Mouse (Mus musculus): Measurements from ENCODE around the gene Scube1.

Gene Scube1

DNA sequence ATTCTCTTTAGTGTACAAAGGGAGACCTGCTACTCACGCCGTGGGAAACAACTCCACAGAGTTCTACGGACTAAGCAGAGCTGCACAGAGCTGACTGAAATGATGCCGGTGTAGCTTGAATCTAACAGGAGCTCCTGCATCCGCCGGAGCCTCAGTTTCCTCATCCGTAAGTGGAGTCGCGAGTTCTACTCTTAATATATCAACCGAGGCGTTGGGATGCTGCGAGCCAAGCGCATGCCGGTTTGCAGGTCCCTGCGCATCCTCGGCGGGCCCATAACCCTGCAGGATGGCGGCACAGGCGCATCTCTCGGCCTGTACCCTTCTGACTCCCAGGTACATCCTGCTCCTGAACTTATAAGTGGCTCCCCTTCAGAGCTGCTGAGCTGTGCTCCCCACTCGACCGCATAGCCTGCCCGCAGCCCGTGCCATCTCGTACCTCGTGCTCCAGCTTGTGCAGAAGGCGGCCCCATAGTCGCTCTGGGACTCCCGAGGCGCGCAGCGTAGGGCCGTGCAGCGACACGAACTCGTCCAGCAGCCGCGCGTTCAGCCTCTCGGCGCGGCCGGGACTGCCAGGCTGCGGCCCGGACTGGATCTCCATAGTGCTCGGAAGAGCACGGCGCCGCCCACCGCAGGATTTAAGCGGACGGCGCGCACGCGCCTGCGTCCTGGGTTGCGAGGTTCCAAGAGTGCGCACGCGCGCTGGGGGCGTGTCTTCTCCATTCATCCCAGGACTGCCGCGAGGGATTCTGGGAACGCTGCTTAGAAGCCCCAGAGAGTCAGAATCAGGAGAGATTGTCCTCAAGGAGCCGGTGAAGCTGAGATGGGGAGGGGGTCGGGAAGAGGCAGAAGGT lies 130.1 kb downstream of the Scube1 start, which contains the start of gene Ttll12:
Gene Ttll12 (minus strand): TSS at position 645 of the 851 bp plus-strand sequence.
- DNase-seq = peak; percentile 95

DNA sequence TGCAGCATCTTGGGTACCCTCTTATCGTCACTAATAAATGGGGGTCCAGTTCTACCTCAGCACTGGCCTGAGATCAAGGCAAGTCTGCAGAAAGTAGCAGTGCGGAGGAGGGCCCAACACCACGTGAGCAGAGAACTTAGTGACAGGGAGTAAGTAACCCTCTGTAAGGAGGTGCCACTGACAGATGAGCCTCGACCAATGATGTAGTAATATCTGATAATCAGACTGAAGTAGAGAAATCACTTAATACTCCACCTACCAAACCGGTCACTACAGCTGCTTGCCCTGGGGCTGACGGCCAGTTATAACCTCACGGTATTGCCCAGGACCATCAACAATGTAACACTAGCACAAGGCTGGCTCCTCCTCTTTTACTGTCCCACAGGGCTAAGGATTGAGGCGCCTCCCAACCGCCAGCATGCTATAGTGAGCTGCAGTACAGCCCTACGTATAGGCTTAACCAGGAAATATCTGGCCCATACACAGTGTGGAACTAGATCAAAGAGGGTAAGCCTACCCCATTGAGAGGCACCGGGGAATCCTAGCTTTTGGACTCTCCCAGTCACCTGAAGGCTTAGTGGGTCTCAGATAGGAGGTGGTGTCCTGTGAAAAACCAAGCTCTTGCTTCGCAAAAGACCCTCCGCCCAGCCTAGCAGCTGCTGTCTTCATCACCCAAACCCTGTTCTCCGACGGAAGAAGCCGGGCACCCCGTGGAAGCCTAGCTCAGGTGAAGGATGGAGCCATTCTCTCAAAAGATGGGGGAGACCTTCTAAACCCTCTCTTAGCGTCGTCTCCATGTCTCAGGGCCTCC lies 130.9 kb downstream of the Scube1 start:
- no peak for DNase-seq

DNA sequence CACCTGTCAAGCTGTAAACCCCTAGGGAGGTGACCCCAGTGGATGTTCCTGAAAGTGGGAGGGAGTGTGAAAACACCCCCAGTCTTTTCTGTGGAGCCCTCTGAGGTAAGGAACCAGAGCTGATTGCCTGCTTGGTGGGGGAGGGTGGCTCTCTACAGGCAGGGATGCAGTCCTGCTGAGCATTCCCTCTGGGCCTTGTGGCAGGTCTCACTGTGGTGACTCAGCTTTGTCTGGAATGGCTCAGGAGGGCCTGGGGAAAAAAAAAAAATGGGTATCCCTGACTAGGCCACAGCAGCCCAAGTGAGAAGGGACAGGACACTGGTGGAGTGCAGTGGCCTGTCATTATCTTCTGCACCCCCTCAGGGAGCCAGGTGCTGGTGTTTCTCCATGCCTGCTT lies 131.6 kb downstream of the Scube1 start:
- no peak for DNase-seq

DNA sequence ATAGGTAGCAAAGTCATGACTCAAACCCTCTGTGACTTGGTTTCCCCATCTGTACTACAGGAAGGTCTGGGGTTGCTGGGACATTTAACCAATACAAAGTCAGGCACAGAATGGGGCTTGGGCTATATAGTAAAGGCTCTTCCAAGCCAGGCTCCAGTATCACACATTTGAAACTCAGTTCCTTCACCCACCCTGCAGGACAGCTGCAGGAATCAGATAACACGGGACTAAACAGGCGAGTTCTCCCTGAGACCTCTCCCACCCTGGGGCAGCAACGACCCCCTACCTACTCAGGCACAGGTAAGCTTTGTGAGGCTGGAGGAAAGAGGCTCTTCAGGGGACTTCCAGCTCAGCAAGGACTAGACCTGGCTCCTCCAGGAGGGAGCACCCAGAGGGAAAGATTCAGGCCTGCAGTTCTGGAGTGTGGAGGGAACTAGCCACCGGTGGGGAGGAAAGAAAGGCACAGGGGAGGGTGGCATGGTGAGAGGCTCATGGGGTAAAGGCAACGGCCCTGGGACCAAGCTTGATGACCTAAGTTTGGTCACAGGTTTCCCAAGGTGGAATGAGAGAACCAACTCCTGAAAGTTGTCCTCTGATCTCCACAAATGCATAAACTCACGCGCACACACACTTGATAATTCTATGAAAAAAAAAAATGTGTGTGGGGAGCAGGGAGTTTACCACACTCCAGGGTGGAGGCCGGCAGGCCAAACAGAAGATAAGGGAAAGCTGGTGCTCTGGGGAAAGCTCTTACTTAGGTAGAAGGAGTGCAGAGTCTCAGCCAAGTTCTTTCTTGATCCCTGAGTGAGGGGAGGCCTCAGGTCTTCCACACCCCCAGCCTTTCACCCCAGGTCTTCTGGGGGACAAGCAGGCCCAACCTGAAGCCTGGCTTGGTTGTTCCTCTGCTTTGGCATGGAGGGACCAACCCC lies 132.3 kb downstream of the Scube1 start:
- DNase-seq = no peak

DNA sequence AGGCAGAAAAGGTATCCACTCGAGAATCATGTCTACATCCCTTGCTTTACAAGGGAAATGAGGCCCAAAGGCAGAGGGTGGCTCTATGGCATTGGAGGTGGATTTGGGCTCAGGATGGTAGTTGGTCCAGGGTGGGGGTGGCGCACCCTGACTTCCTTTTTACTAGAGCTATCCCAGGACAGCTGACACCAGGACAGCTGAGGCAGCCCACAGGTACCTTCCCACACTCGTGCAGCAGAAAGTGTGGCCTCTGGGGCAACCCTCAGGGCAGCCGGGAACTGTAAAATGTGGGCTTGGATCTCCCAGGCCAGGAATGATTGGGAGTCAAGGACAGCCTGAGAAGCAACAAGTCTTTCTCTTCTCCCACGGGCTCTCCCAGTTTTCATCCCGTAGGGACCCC lies 133.1 kb downstream of the Scube1 start:
- DNase-seq = no peak

DNA sequence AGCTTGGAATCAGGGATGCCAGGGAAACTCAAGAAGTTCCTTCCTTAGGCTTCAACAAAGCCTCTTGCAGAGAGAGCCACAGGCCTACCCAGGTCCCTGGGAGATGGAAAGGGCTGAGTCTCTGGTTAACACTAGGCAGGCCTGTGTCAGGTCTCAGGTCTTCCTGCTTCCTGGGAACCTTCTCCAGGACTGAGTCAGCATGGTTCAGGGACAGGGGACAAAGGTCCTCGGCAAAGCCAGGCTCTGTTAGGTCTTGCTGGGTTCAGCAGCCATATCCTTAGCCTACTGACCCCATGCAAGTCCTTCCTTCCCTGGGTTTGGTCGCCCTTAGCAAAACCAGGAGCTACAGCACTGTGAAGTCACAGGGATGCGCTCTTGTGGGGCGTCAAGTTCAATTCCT lies 134.0 kb downstream of the Scube1 start:
- no peak for DNase-seq

DNA sequence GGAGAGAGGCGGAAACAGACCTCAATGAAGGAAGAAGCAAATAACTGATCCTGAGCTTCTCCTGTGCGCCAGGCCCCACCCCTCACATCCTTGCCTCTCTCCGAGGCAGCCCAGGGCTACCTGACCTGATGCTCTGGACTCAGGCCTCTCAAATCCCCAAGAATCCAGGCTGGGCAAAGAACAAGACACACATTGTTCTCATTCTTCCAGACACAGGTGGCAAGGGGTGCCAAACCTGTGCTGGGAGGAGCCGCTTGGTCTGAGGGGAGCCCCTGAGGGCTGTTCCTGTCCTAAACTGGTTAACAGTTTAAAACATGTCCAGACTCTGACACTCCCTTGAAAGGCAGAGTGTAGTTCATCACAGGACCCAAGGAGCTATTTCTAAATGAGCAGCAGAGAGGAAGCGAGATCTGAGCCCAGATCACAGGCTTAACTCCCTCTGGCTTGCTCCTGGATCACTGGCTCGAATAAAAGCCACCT lies 140.0 kb downstream of the Scube1 start:
- no peak for DNase-seq

DNA sequence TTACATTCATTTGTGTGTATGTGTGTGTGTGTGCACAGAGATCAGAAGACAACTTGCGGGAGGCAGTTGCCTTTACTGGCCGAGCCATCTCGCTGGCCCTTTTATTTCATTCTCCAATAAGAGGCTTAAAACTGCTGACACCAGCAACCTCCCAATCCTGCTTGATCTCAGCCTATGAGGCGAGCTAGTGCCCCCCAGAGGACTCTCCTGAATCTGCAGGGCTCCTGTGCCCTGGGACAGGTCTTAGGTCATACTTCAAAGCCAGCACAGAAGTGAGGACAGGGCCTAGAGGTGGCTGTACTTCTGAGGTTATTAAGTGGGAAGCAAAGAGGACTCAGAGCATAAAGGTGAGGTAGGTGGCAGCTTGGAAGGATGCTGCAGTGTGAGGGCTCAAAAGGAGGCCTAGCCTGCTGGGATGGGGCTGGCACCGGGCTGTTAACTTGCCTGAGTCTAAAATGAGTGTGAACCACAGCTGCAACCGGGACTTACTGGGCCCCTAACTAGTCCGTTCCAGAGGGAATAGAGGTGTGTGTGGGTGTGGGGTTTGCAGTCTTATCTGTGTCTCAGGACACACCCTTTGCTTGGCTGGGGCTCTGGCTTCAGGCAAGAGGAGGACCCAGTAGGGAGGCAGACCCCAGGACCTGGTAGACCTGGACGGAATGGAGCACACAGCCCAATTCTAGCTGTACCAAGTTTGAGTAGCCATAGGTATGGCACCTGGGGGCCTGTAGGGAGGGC lies 141.2 kb downstream of the Scube1 start:
- DNase-seq = no peak

DNA sequence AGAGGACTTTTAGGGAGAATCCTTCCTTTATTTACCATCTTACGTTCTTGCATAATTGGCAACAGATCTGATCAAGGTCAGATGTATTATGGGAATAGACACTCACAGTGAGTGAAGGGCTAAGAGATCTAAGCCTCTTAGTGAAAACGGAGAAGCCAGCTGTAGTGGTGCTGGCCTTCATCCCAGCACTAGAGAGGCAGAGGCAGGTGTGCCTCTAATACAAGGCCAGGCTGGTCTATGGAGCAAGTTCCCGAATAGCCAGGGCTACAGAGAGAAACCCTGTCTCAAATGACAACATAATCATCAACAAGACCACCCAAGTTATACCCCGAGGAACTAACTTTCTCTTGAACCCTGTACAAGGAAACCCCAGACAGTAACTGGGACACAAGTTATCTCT lies 141.9 kb downstream of the Scube1 start:
- no peak for DNase-seq

DNA sequence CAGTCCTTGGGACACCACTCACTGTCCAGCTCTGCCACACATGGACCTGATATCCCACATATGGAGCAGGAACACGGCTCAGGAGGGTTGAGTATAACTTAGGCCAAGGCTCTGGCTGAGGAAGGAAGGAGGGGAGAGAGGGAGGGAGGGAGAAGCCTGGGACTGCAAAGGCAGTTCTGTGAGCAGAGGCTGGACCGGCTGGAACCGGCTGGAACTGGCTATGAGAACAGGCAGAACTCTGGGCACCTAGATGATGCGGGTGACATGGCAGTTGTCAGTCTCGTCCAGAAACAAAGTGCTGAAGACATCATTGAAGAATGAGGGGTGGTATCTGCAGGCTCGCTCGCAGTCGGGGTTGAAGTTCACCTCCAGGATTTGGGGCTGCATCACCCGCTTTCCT lies 148.2 kb downstream of the Scube1 start:
- DNase-seq = no peak

DNA sequence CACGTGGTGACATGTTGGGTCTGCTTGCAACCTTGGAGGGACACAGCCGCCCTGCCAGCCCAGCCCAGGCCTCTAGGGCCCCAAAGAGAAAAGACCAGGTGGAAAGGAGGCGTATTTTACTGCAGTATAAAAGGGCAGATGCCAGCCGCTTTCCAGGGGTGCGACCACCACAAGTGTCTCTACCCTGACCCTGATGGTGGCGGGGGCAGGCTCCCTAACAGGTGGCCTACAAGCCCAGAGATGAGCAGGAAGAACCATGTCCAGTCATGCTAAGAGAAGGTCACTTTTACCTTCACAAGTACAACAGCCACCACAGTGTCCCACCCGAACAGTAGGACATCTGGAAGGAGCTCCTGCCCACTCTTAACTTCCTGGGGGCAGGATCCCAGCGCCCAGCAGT lies 149.3 kb downstream of the Scube1 start:
- no peak for DNase-seq

DNA sequence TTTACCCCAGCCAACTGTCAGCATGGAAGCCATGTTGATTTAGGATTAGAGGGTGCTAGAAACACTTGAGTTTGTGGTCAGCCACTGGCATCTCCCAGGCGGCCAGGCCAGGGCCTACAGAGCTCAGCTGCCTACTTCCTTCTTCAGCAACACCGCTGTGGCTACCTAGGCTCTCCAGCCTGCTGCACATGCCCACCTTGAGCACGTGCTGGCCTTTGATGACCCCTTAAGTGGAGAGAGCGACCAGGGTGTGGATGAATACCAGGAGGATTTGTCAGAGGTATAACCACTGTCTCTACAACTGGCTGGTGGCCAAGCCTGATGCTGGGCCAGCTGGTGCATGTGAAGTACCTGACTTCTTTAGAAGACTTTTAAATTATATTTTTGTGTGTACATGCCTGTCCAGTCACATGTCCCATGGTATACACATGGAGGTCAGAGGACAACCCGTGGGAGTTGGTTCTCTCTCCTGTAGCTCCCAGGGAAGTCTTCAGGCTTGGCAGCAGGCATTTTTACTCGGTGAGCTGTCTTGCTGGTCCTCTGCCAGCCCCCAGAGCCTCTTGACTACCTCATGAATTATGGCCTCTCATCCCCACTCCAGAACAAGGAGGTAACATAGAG lies 150.0 kb downstream of the Scube1 start:
- DNase-seq = no peak

DNA sequence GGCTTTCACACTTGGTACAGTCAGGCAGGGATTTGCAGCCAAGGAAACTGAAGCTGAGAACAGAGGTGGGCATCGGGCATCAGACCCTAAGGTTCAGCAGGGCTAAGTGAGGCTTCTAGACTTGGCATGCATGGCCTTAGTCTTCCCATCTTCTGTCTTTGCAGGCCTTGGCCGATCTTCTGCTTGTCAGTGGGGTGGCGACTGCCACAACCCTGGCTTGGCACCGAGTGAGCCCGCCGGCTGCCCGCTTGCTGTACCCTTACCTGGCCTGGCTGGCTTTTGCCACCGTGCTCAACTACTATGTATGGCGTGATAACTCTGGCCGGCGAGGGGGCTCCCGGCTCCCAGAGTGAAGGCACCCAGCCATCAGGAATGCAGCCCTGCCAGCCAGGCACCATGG lies 151.2 kb downstream of the Scube1 start:
- peak; percentile 39 for DNase-seq

DNA sequence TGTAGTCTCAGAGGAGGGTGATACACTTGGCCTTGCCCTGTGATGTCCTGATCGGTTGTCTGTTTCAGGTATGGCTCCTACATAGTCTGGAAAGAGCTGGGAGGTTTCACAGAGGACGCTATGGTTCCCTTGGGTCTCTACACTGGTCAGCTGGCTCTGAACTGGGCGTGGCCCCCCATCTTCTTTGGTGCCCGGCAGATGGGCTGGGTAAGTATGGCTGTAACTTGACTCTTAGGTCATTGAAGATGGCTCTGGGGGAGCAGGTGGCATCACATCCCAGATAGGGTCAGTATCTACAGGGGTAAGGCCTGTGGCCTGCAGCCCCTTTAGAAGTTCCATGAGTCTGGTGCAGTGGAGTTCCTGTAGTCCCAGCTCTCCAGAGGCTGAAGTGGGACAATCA lies 152.7 kb downstream of the Scube1 start:
- DNase-seq = no peak

DNA sequence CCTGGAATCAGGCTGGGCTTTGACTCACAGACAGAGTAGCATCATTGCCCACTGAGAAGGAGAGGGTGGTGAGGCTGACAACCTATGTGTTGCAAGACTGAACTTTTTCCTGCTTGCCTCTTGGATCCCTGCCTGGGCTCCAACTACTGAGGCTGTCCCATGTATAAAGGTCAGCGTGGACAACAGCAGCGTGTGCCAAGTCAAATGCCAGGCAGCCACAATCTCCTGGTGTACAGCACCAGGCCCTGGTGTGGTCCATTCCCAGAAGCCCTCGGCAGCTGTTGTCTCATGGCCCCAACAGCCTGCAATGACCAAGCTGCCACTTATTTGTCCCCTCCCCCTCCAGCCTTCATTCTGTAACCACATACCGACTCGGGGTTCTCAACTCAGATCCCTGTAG lies 153.2 kb downstream of the Scube1 start:
- no peak for DNase-seq

DNA sequence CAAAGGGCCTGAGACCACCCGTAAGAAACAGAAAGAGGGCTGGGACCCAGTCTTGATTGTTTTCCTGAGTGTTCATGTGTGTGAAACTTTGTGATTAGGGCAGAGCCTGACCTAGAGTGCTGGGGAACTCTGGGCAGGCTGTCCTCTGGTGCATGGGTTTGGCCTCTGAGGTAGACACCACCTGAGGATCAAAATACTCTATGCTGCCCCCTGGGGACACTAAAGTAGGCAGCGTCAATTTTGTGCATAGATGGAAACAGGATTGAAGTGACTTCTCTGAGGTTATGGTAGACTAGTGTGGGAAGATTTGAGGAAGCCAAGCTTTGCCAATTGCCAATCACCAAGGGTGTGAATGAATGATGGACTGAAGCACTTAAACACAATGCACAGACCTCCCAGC lies 154.2 kb downstream of the Scube1 start:
- DNase-seq = no peak

DNA sequence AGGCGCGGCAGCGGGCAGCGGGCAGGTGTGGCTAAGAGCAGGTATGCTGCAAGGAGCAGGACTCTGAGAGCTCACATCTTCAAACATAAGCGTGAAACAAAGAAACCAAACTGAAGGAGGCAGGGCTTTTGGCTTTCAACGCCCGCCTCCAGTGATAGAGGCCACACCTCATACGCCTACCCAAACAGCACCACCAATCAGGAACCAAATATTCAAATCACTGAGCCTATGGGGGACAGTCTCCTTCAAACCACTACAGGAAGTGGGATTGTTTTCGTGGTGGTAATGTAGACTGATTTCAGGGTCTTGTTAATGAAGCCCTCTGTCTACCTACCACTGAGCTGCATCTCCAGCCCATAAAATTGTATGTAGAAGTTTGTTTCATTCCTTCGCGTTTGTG lies 155.1 kb downstream of the Scube1 start:
- DNase-seq = no peak

DNA sequence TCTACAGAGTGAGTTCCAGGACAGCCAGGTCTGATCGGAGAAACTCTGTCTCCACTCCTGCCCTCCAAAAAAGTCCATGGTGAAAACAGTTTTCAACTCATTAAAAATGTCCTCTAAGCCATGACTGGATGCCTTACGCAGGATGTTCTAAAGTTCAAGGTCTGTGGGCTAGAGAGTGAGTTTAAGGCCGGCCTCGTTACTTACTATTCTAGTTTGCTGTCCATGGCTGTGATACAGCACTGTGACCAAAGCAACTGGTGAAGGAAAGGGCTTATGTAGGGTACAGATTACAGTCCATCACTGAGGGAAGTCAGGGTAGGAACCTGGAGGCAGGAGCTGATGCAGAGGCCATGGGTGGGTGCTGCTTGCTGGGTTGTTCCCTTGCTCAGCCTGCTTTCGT lies 156.3 kb downstream of the Scube1 start:
- no peak for DNase-seq

DNA sequence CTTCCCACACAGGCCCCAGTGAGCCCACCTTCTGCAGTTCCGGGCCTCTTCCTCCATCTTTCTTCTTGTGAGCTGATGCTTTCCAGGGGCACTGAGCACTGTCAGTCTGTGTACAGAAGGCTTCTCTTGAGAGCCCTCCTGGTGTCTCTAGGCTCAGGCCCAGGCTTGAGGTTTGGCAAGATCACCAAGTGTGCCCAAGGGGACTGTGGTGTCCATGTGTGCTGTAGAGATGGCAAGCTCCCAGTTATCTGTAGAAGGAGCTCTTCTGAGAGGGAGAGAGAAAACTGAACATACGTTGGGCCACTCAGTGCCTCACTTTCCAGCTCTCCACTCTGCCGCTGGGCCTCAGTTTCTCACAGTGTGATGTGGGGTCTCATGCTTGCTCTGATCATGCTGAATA lies 157.1 kb downstream of the Scube1 start:
- no peak for DNase-seq

DNA sequence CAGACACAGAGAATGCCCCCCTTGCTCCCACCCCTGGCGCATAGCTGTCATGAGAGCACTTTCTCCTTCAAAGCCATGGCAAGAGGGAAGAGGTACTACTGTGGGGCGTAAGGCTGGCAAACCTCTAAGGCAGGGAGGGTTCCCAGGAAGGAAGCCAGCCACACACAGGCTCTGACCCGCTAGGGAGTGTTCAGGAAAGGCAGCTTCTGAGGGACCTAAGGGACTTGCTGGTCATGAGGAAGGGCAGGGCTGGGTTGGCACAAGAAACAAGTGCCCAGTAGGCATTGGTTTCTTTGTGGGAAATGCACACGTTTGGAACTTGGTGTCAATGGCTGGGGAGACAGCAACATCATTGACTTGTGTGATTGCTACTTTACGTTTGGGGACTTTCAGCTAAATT lies 158.8 kb downstream of the Scube1 start:
- DNase-seq = no peak

DNA sequence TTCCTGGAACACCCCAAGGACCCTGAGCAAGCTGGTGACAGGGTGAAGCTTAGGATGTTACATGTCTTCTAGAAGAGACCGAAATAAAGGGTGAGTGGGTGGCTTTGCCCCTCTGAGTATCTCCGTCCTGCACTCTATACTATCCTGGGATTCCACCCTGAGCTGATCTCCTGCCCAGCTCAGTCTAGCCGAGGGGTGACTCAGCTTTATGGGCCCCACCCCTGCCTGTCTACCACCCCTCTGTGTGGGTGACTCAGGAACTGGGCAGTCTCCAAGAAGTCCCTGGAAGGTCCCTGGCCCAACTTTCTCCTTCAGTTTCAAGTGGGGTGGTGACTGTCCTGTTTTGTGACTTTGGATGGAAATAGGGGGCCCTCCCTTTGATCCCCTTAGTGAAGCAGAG lies 159.4 kb downstream of the Scube1 start:
- no peak for DNase-seq

Data from cerebellum, adult 9-10 months (tissue).